Comparison of ENCODE assay signal across 8 mouse cellular contexts in the genomic region with DNA sequence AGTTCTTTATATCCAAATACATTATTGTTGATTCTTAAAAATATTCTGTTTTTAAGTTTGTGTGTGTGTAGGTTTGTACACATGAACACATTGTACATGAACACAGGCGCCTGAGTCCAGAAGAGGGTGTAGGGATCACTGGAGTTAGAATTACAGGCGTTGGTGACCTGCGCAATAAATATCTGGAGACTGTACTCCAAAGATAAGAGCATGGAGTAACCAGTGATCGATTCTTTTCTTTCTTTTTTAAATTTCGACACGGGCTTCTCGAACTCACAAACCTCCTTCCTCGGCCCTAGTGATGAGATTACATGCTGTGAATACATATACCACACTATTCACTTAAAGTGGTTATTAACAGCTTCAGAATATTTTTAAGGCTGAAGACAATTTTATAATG. TPM values are rescaled to one million over a fixed set of nuclear protein-coding genes. Genes with fewer than 3 reads are reported as not detected.
A peak's percentile ranks its signal among the peaks of the same experiment; 100 is the strongest.
DNase-seq lines count a peak whose midpoint lies in the region; ATAC-seq and TF ChIP-seq lines count a peak whose summit lies in the region.

No protein-coding gene starts in this region.

- peaks cover 7% of the 10 kb centered on the region; the same call in 1 of the 2 replicates for H3K4me1 ChIP-seq in heart, embryonic 15.5 days (replicated peaks)
- no peaks in the 10 kb centered on the region for H3K4me1 ChIP-seq in intestine, postnatal 0 days (replicated peaks; ENCODE audit: control insufficient read depth, insufficient read depth, low read length)
- no peaks in the 10 kb centered on the region for H3K4me1 ChIP-seq in midbrain, postnatal 0 days (ENCODE audit: insufficient read depth, low read length)

- no peak for ATAC-seq in heart, embryonic 15.5 days (replicated peaks; ENCODE audit: insufficient number of reproducible peaks, insufficient read depth, low FRiP score, low read depth)
- peak; percentile 78 for ATAC-seq in erythroblast, adult 5-6 weeks (replicated peaks; ENCODE audit: low FRiP score, poor library complexity, severe bottlenecking)
- peak; percentile 50; the same call in 1 of the 2 replicates for ATAC-seq in intestine, postnatal 0 days
- ATAC-seq in midbrain, postnatal 0 days (ENCODE audit: low FRiP score) = no peak

- 67% methylated on average over 8 of the region's 8 CpGs for WGBS in heart, embryonic 15.5 days
- WGBS in intestine, postnatal 0 days = 53% methylated on average over 8 of the region's 8 CpGs
- WGBS in midbrain, postnatal 0 days = 76% methylated on average over 8 of the region's 8 CpGs

- TF ChIP-seq CTCF in intestine, postnatal 0 days (IDR thresholded peaks at IDR 0.05; ENCODE audit: low read depth) = no peak
- no peak for TF ChIP-seq CTCF in midbrain, postnatal 0 days (IDR thresholded peaks at IDR 0.05)

- intact Hi-C loops in heart, postnatal 14 days (cut with DNase I) = no loop called here

- no peaks in the 10 kb centered on the region for H3K36me3 ChIP-seq in heart, embryonic 15.5 days
- no peaks in the 10 kb centered on the region for H3K36me3 ChIP-seq in intestine, postnatal 0 days (ENCODE audit: control insufficient read depth, insufficient read depth)
- H3K36me3 ChIP-seq in midbrain, postnatal 0 days (ENCODE audit: insufficient read depth, low read length) = no peaks in the 10 kb centered on the region

- peak overlapping the region; percentile 72 for H3K4me3 ChIP-seq in heart, embryonic 15.5 days
- H3K4me3 ChIP-seq in intestine, postnatal 0 days (ENCODE audit: low read depth, low read length) = peak overlapping the region; percentile 60
- peak overlapping the region; percentile 57; the same call in 1 of the 2 replicates for H3K4me3 ChIP-seq in midbrain, postnatal 0 days (ENCODE audit: low read depth, low read length)

- H3K9ac ChIP-seq in heart, embryonic 15.5 days = no peak overlapping the region
- H3K9ac ChIP-seq in intestine, postnatal 0 days (ENCODE audit: low read depth, low read length) = no peak overlapping the region
- no peak overlapping the region for H3K9ac ChIP-seq in midbrain, postnatal 0 days (replicated peaks; ENCODE audit: low read length, poor library complexity, severe bottlenecking)

- H3K27me3 ChIP-seq in heart, embryonic 15.5 days = no peaks in the 10 kb centered on the region
- no peaks in the 10 kb centered on the region for H3K27me3 ChIP-seq in intestine, postnatal 0 days (replicated peaks; ENCODE audit: control insufficient read depth, insufficient read depth, low read length)
- H3K27me3 ChIP-seq in midbrain, postnatal 0 days (ENCODE audit: insufficient read depth, low read length) = no peaks in the 10 kb centered on the region

- no peak for DNase-seq in heart, postnatal 14 days
- no peak for DNase-seq in midbrain, postnatal 0 days (ENCODE audit: low spot score)
- DNase-seq in frontal cortex, postnatal 36 days (ENCODE audit: low spot score in 2 of 2) = no peak
- no peak for DNase-seq in B cell, adult 2 months
- DNase-seq in thymus, postnatal 0 days (ENCODE audit: low spot score) = no peak

- H3K4me2 ChIP-seq in heart, embryonic 15.5 days = peak overlapping the region; percentile 97
- peak overlapping the region; percentile 89 for H3K4me2 ChIP-seq in intestine, postnatal 0 days (replicated peaks; ENCODE audit: low read depth)
- peak overlapping the region; percentile 76; the same call in 1 of the 2 replicates for H3K4me2 ChIP-seq in midbrain, postnatal 0 days (ENCODE audit: low read depth, low read length, poor library complexity, severe bottlenecking)

- no peak overlapping the region for H3K27ac ChIP-seq in heart, embryonic 15.5 days
- H3K27ac ChIP-seq in intestine, postnatal 0 days (ENCODE audit: low read depth, low read length) = no peak overlapping the region
- no peak overlapping the region for H3K27ac ChIP-seq in midbrain, postnatal 0 days (ENCODE audit: low read depth, low read length)

- no peaks in the 10 kb centered on the region for H3K9me3 ChIP-seq in heart, embryonic 15.5 days (replicated peaks)
- H3K9me3 ChIP-seq in intestine, postnatal 0 days (ENCODE audit: control insufficient read depth) = no peaks in the 10 kb centered on the region
- no peaks in the 10 kb centered on the region for H3K9me3 ChIP-seq in midbrain, postnatal 0 days (ENCODE audit: low read length)

RNA-seq across cellular contexts. Expression of a gene that starts 0.6 kb away (rescaled TPM):
- polyA plus RNA-seq in heart, embryonic 15.5 days (2015; fragmentation: Nextera tagmentation; extraction: Ambion mirVana) = 1.1 and 2.3 TPM in 2 replicates
- 1 to 10 TPM in 1 of 2 experiments, under 1 TPM in 1; 0.22 to 1.1 TPM for total RNA-seq in heart, postnatal 14 days (2021)
- not detected in 2 replicates for total RNA-seq in erythroblast, adult 5-6 weeks (2015; ENCODE audit: low replicate concordance)
- total RNA-seq in erythroblast, adult 5-6 weeks (2017; ENCODE audit: low replicate concordance) = 0.77 and 0.98 TPM in 2 replicates
- 2.9 and 3.1 TPM in 2 replicates for polyA plus RNA-seq in intestine, postnatal 0 days (2015; fragmentation: Nextera tagmentation; extraction: Ambion mirVana)
- 14.5 and 18.6 TPM in 2 replicates for total RNA-seq in midbrain, postnatal 0 days (2014; rRNA removed)
- polyA plus RNA-seq in midbrain, postnatal 0 days (2015; fragmentation: Nextera tagmentation; extraction: Ambion mirVana) = 16.1 and 16.6 TPM in 2 replicates
- 6.3 and 7.0 TPM in 2 replicates for polyA plus RNA-seq in thymus, postnatal 0 days (2015; fragmentation: Nextera tagmentation; extraction: Ambion mirVana)

RNA-seq across cellular contexts. Expression of a gene that starts 21.5 kb away (rescaled TPM):
- 60.9 and 73.8 TPM in 2 replicates for polyA plus RNA-seq in heart, embryonic 15.5 days (2015; fragmentation: Nextera tagmentation; extraction: Ambion mirVana)
- 10 to 100 TPM; 30.2 to 32.0 TPM for total RNA-seq in heart, postnatal 14 days (2021)
- 2.7 and 6.7 TPM in 2 replicates for total RNA-seq in erythroblast, adult 5-6 weeks (2015; ENCODE audit: low replicate concordance)
- total RNA-seq in erythroblast, adult 5-6 weeks (2017; ENCODE audit: low replicate concordance) = 4.6 and 16.9 TPM in 2 replicates
- 46.1 and 51.3 TPM in 2 replicates for polyA plus RNA-seq in intestine, postnatal 0 days (2015; fragmentation: Nextera tagmentation; extraction: Ambion mirVana)
- 75.0 and 95.9 TPM in 2 replicates for total RNA-seq in midbrain, postnatal 0 days (2014; rRNA removed)
- 109 and 122 TPM in 2 replicates for polyA plus RNA-seq in midbrain, postnatal 0 days (2015; fragmentation: Nextera tagmentation; extraction: Ambion mirVana)
- 74.3 and 80.9 TPM in 2 replicates for polyA plus RNA-seq in thymus, postnatal 0 days (2015; fragmentation: Nextera tagmentation; extraction: Ambion mirVana)

RNA-seq across cellular contexts. Expression of a gene that starts 37.7 kb away (rescaled TPM):
- polyA plus RNA-seq in heart, embryonic 15.5 days (2015; fragmentation: Nextera tagmentation; extraction: Ambion mirVana) = 424 and 511 TPM in 2 replicates
- 100 to 1,000 TPM; 228 to 255 TPM for total RNA-seq in heart, postnatal 14 days (2021)
- 169 and 187 TPM in 2 replicates for total RNA-seq in erythroblast, adult 5-6 weeks (2015; ENCODE audit: low replicate concordance)
- 279 and 303 TPM in 2 replicates for total RNA-seq in erythroblast, adult 5-6 weeks (2017; ENCODE audit: low replicate concordance)
- polyA plus RNA-seq in intestine, postnatal 0 days (2015; fragmentation: Nextera tagmentation; extraction: Ambion mirVana) = 340 and 353 TPM in 2 replicates
- total RNA-seq in midbrain, postnatal 0 days (2014; rRNA removed) = 154 and 159 TPM in 2 replicates
- 173 and 183 TPM in 2 replicates for polyA plus RNA-seq in midbrain, postnatal 0 days (2015; fragmentation: Nextera tagmentation; extraction: Ambion mirVana)
- polyA plus RNA-seq in thymus, postnatal 0 days (2015; fragmentation: Nextera tagmentation; extraction: Ambion mirVana) = 1,040 and 1,096 TPM in 2 replicates

Comparison
In these comparisons a context has a peak if more than half of its experiments do, and no peak if none do; other contexts are left out.
1. ATAC-seq: peak in erythroblast, adult 5-6 weeks (single experiment) and intestine, postnatal 0 days (single experiment); none in heart, embryonic 15.5 days (single experiment) and midbrain, postnatal 0 days (single experiment).
2. Peak in every context shown above with its lines, with median percentiles within 50 percentile points of each other: H3K4me2 ChIP-seq and H3K4me3 ChIP-seq.